11 mouse cellular contexts compared by ENCODE assay signal in the genomic region with DNA sequence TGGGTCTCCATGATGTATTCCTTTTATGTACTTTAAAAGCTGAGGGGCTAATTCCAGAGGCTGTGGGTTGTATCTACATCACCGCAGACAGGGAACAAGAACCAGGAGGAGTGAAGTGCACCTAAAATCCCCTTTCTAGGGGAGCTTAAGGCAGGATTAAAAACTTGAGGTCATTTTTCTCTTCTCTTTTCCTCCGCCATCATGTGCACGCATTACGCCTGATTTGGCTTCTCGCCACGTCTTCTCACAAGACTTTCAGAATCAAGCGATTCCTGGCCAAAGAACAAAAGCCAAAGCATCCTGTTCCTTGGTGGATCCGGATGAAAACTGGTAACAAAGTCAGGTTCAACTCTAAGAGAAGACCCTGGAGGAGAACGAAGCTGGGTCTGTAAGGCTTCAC. TPM values are rescaled to one million over a fixed set of nuclear protein-coding genes. Genes with fewer than 3 reads are reported as not detected.
A peak's percentile ranks its signal among the peaks of the same experiment; 100 is the strongest.
DNase-seq lines count a peak whose midpoint lies in the region; ATAC-seq lines count a peak whose summit lies in the region.
"Had no signal": no experiment of that assay in that cellular context is flagged by ENCODE, and none has a peak within 500 bp of the region (broad histone marks: within the 10 kb centered on the region; RNA-seq: fewer than 3 reads in every experiment).

No protein-coding gene starts in this region.

- WGBS in heart, embryonic 16.5 days, result 76% methylated on average over 9 of the region's 9 CpGs
- 40% methylated on average over 9 of the region's 9 CpGs for WGBS in macrophage (ENCODE audit: missing documents)

- DNase-seq in kidney, postnatal 10 days, result peak; percentile 60
- no peak for DNase-seq in kidney, adult 18-20 months
- DNase-seq in testis, postnatal 10 days (ENCODE audit: low spot score), result no peak
- DNase-seq: adrenal gland, adult 8-10 months had no signal

- H3K4me3 ChIP-seq in brown adipose tissue, adult 24 weeks (ENCODE audit: insufficient read depth, low read depth, low read length), result no peak overlapping the region
- no peak overlapping the region for H3K4me3 ChIP-seq in heart, embryonic 16.5 days (ENCODE audit: low read length)
- H3K4me3 ChIP-seq in macrophage (ENCODE audit: inconsistent target), result no peak overlapping the region
- H3K4me3 ChIP-seq: hindbrain, embryonic 15.5 days; left cerebral cortex, adult 2 months had no signal

- H3K4me2 ChIP-seq in heart, embryonic 16.5 days (ENCODE audit: low read depth, low read length), result no peak overlapping the region; the same call in 1 of the 2 replicates
- H3K4me2 ChIP-seq: hindbrain, embryonic 15.5 days had no signal

- ATAC-seq in heart, embryonic 16.5 days (replicated peaks; ENCODE audit: extremely low read depth, insufficient read depth, low FRiP score), result no peak
- no peak for ATAC-seq in activated CD4-positive, CD25-positive, alpha-beta regulatory T cell, adult 4 months
- ATAC-seq: forebrain, embryonic 16.5 days had no signal

- no peaks in the 10 kb centered on the region for H3K79me2 ChIP-seq in macrophage (ENCODE audit: inconsistent target)

- H3K9me3 ChIP-seq in heart, embryonic 16.5 days (replicated peaks; ENCODE audit: control insufficient read depth, low read length), result no peaks in the 10 kb centered on the region
- H3K9me3 ChIP-seq: hindbrain, embryonic 15.5 days had no signal

- no peak overlapping the region for H3K9ac ChIP-seq in heart, embryonic 16.5 days (ENCODE audit: low read length)
- H3K9ac ChIP-seq: hindbrain, embryonic 15.5 days had no signal

- peaks cover 5% of the 10 kb centered on the region; the same call in 1 of the 2 replicates for H3K4me1 ChIP-seq in brown adipose tissue, adult 24 weeks (ENCODE audit: control insufficient read depth, insufficient read depth, insufficient read length, low read length)
- peaks cover 21% of the 10 kb centered on the region for H3K4me1 ChIP-seq in heart, embryonic 16.5 days (ENCODE audit: control insufficient read depth, insufficient read depth, low read length)

- no peaks in the 10 kb centered on the region for H3K36me3 ChIP-seq in heart, embryonic 16.5 days (ENCODE audit: control insufficient read depth, insufficient read depth)
- no peaks in the 10 kb centered on the region for H3K36me3 ChIP-seq in macrophage (ENCODE audit: inconsistent target)
- H3K36me3 ChIP-seq: hindbrain, embryonic 15.5 days had no signal

- H3K27me3 ChIP-seq in heart, embryonic 16.5 days (ENCODE audit: control insufficient read depth, insufficient read depth, low read length), result no peaks in the 10 kb centered on the region; the same call in 1 of the 2 replicates
- H3K27me3 ChIP-seq: hindbrain, embryonic 15.5 days had no signal

- peak overlapping the region; percentile 75 for H3K27ac ChIP-seq in brown adipose tissue, adult 24 weeks (replicated peaks; ENCODE audit: low read depth, low read length)
- H3K27ac ChIP-seq in heart, embryonic 16.5 days (ENCODE audit: low read length), result peak overlapping the region; percentile 95
- H3K27ac ChIP-seq in macrophage, result peak overlapping the region; percentile 59
- H3K27ac ChIP-seq: hindbrain, embryonic 15.5 days; left cerebral cortex, adult 2 months had no signal

RNA-seq across cellular contexts. Expression of a gene that starts 8.1 kb away (rescaled TPM):
- polyA plus RNA-seq in brown adipose tissue, adult 24 weeks (2012; ENCODE audit: insufficient read depth, insufficient read length, missing spikeins), result 30.1 and 34.2 TPM in 2 replicates
- 39.5 and 41.9 TPM in 2 replicates for polyA plus RNA-seq in heart, embryonic 16.5 days (2015; fragmentation: Nextera tagmentation; extraction: Ambion mirVana)
- 100 to 1,000 TPM in 9 of 26 experiments, 10 to 100 TPM in 17; 18.0 to 360 (median 72.3) TPM for total RNA-seq in macrophage (2018; cell fraction: chromatin; rRNA removed)
- 100 to 1,000 TPM in 10 of 26 experiments, 10 to 100 TPM in 16; 30.6 to 139 (median 64.6) TPM for total RNA-seq in macrophage (2018; cell fraction: cytosol; rRNA removed)
- 100 to 1,000 TPM in 11 of 26 experiments, 10 to 100 TPM in 15; 40.1 to 399 (median 96.9) TPM for total RNA-seq in macrophage (2018; cell fraction: nucleus; rRNA removed)
- 33.0 to 180 TPM (median 147 TPM) in 3 replicates for polyA plus RNA-seq in macrophage (2018)
- 100 to 1,000 TPM; 167 to 170 TPM for polyA plus RNA-seq in activated CD4-positive, CD25-positive, alpha-beta regulatory T cell, adult 4 months (2017; shearing (Covaris generic))

RNA-seq across cellular contexts. Expression of a gene that starts 34.3 kb away (rescaled TPM):
- polyA plus RNA-seq in brown adipose tissue, adult 24 weeks (2012; ENCODE audit: insufficient read depth, insufficient read length, missing spikeins), result 7.7 and 14.1 TPM in 2 replicates
- 141 and 147 TPM in 2 replicates for polyA plus RNA-seq in heart, embryonic 16.5 days (2015; fragmentation: Nextera tagmentation; extraction: Ambion mirVana)
- 10 to 100 TPM in 24 of 26 experiments, 1 to 10 TPM in 2; 8.1 to 68.9 (median 39.1) TPM for total RNA-seq in macrophage (2018; cell fraction: chromatin; rRNA removed)
- 10 to 100 TPM; 19.7 to 36.9 (median 27.3) TPM for total RNA-seq in macrophage (2018; cell fraction: cytosol; rRNA removed)
- 10 to 100 TPM; 14.2 to 62.7 (median 30.3) TPM for total RNA-seq in macrophage (2018; cell fraction: nucleus; rRNA removed)
- 12.5 to 63.9 TPM (median 26.0 TPM) in 3 replicates for polyA plus RNA-seq in macrophage (2018)
- polyA plus RNA-seq in activated CD4-positive, CD25-positive, alpha-beta regulatory T cell, adult 4 months (2017; shearing (Covaris generic)), result 100 to 1,000 TPM; 164 to 195 TPM

RNA-seq across cellular contexts. Expression of a gene that starts 50.3 kb away (rescaled TPM):
- 98.1 and 111 TPM in 2 replicates for polyA plus RNA-seq in brown adipose tissue, adult 24 weeks (2012; ENCODE audit: insufficient read depth, insufficient read length, missing spikeins)
- 17.5 and 20.2 TPM in 2 replicates for polyA plus RNA-seq in heart, embryonic 16.5 days (2015; fragmentation: Nextera tagmentation; extraction: Ambion mirVana)
- total RNA-seq in macrophage (2018; cell fraction: chromatin; rRNA removed), result 100 to 1,000 TPM; 197 to 855 (median 544) TPM
- total RNA-seq in macrophage (2018; cell fraction: cytosol; rRNA removed), result 100 to 1,000 TPM in 19 of 26 experiments, 10 to 100 TPM in 7; 81.1 to 165 (median 118) TPM
- total RNA-seq in macrophage (2018; cell fraction: nucleus; rRNA removed), result 100 to 1,000 TPM; 156 to 497 (median 323) TPM
- 76.4 to 110 TPM (median 109 TPM) in 3 replicates for polyA plus RNA-seq in macrophage (2018)
- polyA plus RNA-seq in activated CD4-positive, CD25-positive, alpha-beta regulatory T cell, adult 4 months (2017; shearing (Covaris generic)), result 10 to 100 TPM; 13.7 to 26.9 TPM
